In the genomic region with DNA sequence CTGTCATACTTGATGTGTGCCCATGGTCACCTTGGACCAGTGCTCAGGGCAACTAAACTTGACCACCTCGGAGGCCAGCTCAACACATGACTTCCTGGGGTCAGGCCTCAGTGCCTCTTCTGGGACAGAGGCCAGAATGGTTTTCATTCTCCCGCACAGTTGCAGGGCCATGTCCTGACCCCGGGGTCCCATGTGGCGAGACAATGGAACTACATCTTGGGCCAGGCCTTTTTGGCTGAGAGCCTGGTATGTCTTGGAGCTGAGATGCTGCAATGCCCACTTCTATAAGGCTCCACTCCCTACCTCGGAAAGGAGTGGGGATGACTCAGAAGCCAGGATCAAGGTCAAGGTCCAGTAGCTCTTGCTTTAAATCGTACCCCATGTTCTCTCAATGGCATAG, we compare ENCODE assay signal across 9 mouse cellular contexts. TPM values are rescaled to one million over a fixed set of nuclear protein-coding genes. Genes with fewer than 3 reads are reported as not detected.
A peak's percentile ranks its signal among the peaks of the same experiment; 100 is the strongest.
DNase-seq lines count a peak whose midpoint lies in the region; ATAC-seq and TF ChIP-seq lines count a peak whose summit lies in the region.
"Had no signal": no experiment of that assay in that cellular context is flagged by ENCODE, and none has a peak within 500 bp of the region (broad histone marks: within the 10 kb centered on the region; RNA-seq: fewer than 3 reads in every experiment).

No protein-coding gene starts in this region.

- H3K4me1 ChIP-seq in lung, embryonic 14.5 days (ENCODE audit: insufficient read depth), result no peaks in the 10 kb centered on the region
- H3K4me1 ChIP-seq: neural tube, embryonic 12.5 days had no signal

- peak; percentile 20; the same call in 1 of the 2 replicates for TF ChIP-seq CTCF in left cerebral cortex, adult 2 months (IDR thresholded peaks at IDR 0.05)
- peak; percentile 48 for TF ChIP-seq CTCF in lung, embryonic 14.5 days (IDR thresholded peaks at IDR 0.05; ENCODE audit: low read depth)

- DNase-seq in adrenal gland, adult (ENCODE audit: inconsistent age in 2 of 2, low spot score in 1 of 2), result peak; percentile 71 to 83
- DNase-seq in adrenal gland, postnatal 4 days (ENCODE audit: low spot score in 2 of 2), result no peak
- DNase-seq in left cerebral cortex, adult 2 months (ENCODE audit: extremely low spot score in 1 of 2, low spot score in 2 of 2), result no peak
- no peak for DNase-seq in left cerebral cortex, postnatal 36 days (ENCODE audit: low spot score in 2 of 2)
- DNase-seq in adrenal gland, postnatal 25 days, result peak; percentile 34
- DNase-seq in lung, embryonic 14.5 days, result no peak
- no peak for DNase-seq in left cerebral cortex, postnatal 14 days (ENCODE audit: low spot score in 2 of 2)

- no peak overlapping the region for H3K4me2 ChIP-seq in lung, embryonic 14.5 days
- H3K4me2 ChIP-seq: neural tube, embryonic 12.5 days had no signal

- no peak overlapping the region for H3K9ac ChIP-seq in lung, embryonic 14.5 days
- H3K9ac ChIP-seq: neural tube, embryonic 12.5 days had no signal

- H3K4me3 ChIP-seq in left cerebral cortex, adult 2 months, result no peak overlapping the region
- H3K4me3 ChIP-seq in lung, embryonic 14.5 days (ENCODE audit: low read depth, low read length), result no peak overlapping the region
- H3K4me3 ChIP-seq: neural tube, embryonic 12.5 days had no signal

- no peaks in the 10 kb centered on the region for H3K36me3 ChIP-seq in lung, embryonic 14.5 days (ENCODE audit: insufficient read depth)
- H3K36me3 ChIP-seq: neural tube, embryonic 12.5 days had no signal

- H3K27ac ChIP-seq in left cerebral cortex, adult 2 months, result no peak overlapping the region
- H3K27ac ChIP-seq in lung, embryonic 14.5 days (ENCODE audit: low read depth), result no peak overlapping the region
- H3K27ac ChIP-seq: neural tube, embryonic 12.5 days had no signal

- 55% methylated on average over 6 of the region's 6 CpGs for WGBS in lung, embryonic 14.5 days

- no peaks in the 10 kb centered on the region for H3K27me3 ChIP-seq in lung, embryonic 14.5 days (ENCODE audit: insufficient read depth, low read length)
- H3K27me3 ChIP-seq: neural tube, embryonic 12.5 days had no signal

- no peaks in the 10 kb centered on the region for H3K9me3 ChIP-seq in lung, embryonic 14.5 days (ENCODE audit: low read depth, low read length)
- H3K9me3 ChIP-seq: neural tube, embryonic 12.5 days had no signal

- ATAC-seq in lung, embryonic 14.5 days (ENCODE audit: insufficient read depth), result no peak
- no peak for ATAC-seq in monocyte, adult 5-6 weeks (replicated peaks; ENCODE audit: insufficient number of reproducible peaks, low FRiP score, low TSS enrichment, poor library complexity, severe bottlenecking)

- intact Hi-C loops in left cerebral cortex, adult 2 months (cut with DNase I), result no loop called here
- intact Hi-C loops in left cerebral cortex, postnatal 36 days (cut with DNase I), result no loop called here
- intact Hi-C loops in left cerebral cortex, postnatal 14 days (cut with DNase I), result no loop called here

RNA-seq across cellular contexts. Expression of gene Kazn, which starts 42.6 kb away (rescaled TPM):
- 10 to 100 TPM; 40.7 to 42.6 TPM for total RNA-seq in adrenal gland, postnatal 4 days (2021)
- total RNA-seq in left cerebral cortex, adult 2 months (2021), result 10 to 100 TPM; 82.9 to 90.9 TPM
- total RNA-seq in left cerebral cortex, postnatal 36 days (2021), result 100 to 1,000 TPM in 1 of 2 experiments, 10 to 100 TPM in 1; 80.6 to 112 TPM
- total RNA-seq in adrenal gland, postnatal 25 days (2021), result 32.8 and 35.8 TPM in 2 replicates
- polyA plus RNA-seq in lung, embryonic 14.5 days (2014; fragmentation: Nextera tagmentation; extraction: Ambion mirVana), result 12.8 and 14.1 TPM in 2 replicates
- 10 to 100 TPM; 77.5 to 81.5 TPM for total RNA-seq in left cerebral cortex, postnatal 14 days (2021)
- not detected in 3 replicates for total RNA-seq in monocyte, adult 5-6 weeks (2017)

Comparison
In these comparisons a context has a peak if more than half of its experiments do, and no peak if none do; other contexts are left out.
1. DNase-seq: peak in adrenal gland, adult (2 of 2) and adrenal gland, postnatal 25 days (single experiment); none in adrenal gland, postnatal 4 days (0 of 2), left cerebral cortex, adult 2 months (0 of 2), left cerebral cortex, postnatal 36 days (0 of 2), lung, embryonic 14.5 days (single experiment) and left cerebral cortex, postnatal 14 days (0 of 2).
2. RNA of gene Kazn, which starts 42.6 kb away (total RNA-seq): 80.6 to 112 TPM in left cerebral cortex, postnatal 36 days, 82.9 to 90.9 TPM in left cerebral cortex, adult 2 months, 77.5 to 81.5 TPM in left cerebral cortex, postnatal 14 days, 40.7 to 42.6 TPM in adrenal gland, postnatal 4 days and 32.8 to 35.8 TPM in adrenal gland, postnatal 25 days; not detected in monocyte, adult 5-6 weeks; every median in the first group is over 10 times any median in the second.